Mouse (Mus musculus) CH12F3 (cell line): Measurements from ENCODE around the gene Mndal.
"Not testable (repeated sequence)": the region's sequence is repeated elsewhere in the genome, so short reads cannot be mapped to it uniquely, and the experiment has no call there.

Experiments
- in situ Hi-C: fragments of 300-500 bp; cut with MboI; formaldehyde crosslinking; loops from 2 replicates; pipeline ENCODE4 v1.14.3; 2020; ENCODE audit warnings: low sequenced_read_pairs

The Mndal gene

DNA sequence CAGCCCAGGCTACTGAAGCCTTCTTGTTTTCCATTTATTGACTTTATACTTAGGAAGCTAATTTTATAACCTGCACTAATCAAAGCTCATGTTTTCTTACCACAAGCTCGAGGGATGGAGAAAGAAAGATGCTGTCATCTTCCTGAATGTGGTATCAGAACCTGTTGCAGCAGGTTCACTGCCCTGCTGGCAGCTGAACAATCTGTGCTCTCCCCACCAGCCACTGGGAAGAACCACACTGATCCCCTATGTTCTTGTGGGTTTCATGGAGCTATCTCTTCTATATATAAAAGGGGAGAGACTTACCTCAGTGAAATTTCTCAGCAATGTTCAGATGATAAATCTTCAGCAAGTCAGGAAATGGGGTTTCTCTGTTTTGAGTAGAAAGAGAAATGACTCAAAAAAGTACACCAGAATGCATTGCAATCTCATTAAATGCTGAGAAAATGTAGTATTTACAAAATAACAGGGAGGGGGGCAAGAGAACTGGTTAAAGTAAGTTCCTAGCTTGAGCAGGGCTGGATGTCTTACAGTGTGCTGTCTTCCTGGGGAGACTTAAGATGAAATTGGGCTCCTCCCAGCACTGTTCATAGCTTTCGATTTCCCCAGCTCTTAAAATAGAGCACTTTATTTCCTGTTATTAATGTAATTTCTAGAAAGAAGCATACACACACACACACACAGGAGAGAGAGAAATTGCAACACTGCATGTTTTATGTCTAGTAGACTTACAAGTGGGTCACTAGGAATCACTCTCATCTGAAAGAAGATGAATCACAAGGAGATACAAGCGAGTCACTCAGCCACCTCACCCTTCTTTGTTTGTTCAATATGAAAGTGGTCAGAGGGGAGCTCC lies at the start of gene Mndal, which contains the start of gene Ifi203:
TSS of gene Mndal (minus strand) at position 568 of the 856 bp plus-strand sequence.
TSS of gene Ifi203 (minus strand) at position 749 of the 856 bp plus-strand sequence.
- in situ Hi-C loops = not testable (repeated sequence)

- in situ Hi-C loops = not testable (repeated sequence)
These were observed 40.5 kb upstream of the Mndal start, which contains the start of gene Ifi202b for GRCm38 (mm10) chr1:173982694-173983305. Gene Ifi202b, minus strand, starts transcription at chr1:173982744.

GRCm38 (mm10) chr1:173981038-173981437 lies 38.7 kb upstream of the Mndal start:
- in situ Hi-C loops = not testable (repeated sequence)

- in situ Hi-C loops = no loop called here
These were observed 35.3 kb upstream of the Mndal start for GRCm38 (mm10) chr1:173977622-173978021.

DNA sequence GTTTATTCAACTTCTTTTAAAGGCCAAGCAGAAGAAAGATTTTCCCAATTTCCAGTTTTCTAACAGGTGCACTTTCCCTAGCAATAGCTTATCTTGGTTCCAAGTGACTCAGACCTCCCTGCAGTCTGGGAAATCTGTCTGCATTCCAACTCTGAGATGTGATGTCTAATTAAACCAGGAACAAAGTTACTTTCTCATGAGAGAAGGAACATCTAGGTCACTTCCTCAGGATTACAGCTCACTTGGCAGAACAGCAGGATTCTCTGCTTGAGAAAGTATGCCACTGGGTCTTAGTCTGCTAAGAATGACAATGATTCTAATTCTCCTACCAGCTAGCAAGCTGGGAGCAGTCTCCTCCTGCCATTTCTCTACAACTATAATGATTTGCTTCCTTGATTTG lies 30.8 kb upstream of the Mndal start:
- in situ Hi-C loops = no loop called here

- in situ Hi-C loops = not testable (repeated sequence)
These were observed 19.2 kb upstream of the Mndal start for GRCm38 (mm10) chr1:173961491-173961890.

DNA sequence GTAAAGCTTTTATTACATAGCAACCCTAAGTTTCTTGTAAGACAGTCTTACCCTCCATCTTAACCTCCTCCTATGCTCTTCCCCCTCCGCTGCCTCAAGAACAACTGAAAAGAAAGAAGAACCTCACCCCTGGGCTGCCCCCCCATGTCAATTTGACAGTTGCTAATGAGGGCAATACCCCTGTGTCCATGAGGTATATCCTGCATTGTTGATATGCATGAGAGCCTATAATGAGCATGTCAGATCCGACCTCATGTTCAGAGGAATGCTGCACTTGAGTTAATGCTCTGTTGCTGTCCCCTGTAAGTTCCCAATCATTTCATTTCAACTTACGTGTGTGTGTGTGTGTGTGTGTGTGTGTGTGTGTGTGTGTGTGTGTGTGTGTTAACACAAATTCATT lies 17.7 kb upstream of the Mndal start:
- in situ Hi-C loops = not testable (repeated sequence)

- in situ Hi-C loops = not testable (repeated sequence)
These were observed 13.7 kb upstream of the Mndal start for GRCm38 (mm10) chr1:173955839-173956527.

- in situ Hi-C loops = no loop called here
These were observed 12.9 kb upstream of the Mndal start for GRCm38 (mm10) chr1:173955071-173955796.

DNA sequence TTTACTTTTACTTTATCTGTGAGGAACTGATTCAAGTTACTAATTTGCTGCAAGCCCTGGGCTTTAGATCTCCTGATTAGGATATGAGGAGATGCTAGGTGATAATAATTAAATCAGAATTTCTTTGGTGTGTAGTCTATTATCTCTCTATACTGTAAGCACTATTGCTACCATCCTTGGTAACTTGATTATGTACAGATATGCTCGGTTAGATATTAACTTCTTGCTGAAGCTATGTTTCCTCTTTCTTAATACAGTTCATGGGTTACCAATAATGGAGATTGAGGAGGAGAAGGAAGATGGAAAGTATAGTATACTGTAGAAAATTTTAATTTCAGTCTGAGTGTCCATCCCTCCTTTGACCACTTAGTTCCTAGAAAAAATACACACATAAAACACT lies 11.3 kb upstream of the Mndal start:
- in situ Hi-C loops = no loop called here

DNA sequence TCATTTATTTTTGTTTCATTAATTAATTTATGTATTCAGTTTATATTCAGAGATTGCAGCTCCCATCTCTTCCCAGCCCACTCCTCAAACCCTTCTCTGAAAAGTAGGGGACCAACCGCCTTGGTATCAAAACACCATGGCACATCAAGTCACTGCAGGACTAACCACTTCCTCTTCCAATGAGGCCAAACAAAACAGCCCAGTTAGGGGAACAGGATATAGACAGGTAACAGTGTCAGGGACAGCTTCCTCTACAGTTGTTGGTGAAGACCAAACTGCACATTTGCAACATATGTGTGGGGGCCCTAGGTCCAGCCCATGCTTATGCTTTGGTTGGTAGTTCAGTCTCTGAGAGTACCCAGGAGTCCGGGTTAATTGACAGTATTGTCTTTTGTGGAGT lies 6.8 kb upstream of the Mndal start:
- in situ Hi-C loops = not testable (repeated sequence)

GRCm38 (mm10) chr1:173942780-173943066 lies 432 bp upstream of the Mndal start:
- in situ Hi-C loops = not testable (repeated sequence)

- in situ Hi-C loops = not testable (repeated sequence)
These were observed 769 bp downstream of the Mndal start for GRCm38 (mm10) chr1:173941522-173941921.

DNA sequence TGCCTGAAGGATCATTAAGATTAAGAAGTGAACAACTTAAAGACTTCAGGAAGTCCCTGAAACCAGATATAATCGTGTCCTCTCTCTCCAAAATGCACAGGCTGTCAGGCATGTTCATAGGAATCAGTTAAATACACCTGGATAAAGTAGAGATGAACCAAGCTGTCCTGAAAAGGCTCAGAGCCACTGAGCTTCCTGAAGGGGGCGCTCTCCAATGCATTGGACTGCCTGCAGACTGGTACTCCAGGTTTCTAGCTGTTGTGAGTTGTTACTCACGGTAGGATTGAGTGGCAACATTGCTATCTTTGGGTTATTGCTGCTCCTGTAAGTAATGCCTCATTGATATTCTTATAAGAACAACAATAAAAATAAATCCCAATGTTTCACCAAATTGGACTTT lies 23.0 kb downstream of the Mndal start:
- in situ Hi-C loops = not testable (repeated sequence)

DNA sequence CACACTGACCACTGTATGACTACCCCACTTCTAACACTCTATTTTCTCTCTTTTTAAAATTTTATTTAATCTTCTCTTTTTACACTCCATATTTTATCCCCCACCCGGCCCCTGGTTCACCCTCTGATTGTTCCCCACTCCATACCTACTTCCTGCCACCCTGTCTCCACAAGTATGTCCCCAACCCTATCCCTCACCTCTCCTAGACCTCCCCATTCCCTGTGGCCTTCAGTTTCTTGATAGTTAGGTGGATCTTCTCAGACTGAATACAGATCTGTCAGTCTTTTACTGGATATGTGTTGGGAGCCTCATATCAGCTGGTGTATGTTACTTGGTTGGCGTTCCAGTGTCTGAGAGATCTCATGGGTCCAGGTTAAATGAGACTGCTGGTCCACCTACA lies 27.7 kb downstream of the Mndal start:
- in situ Hi-C loops = no loop called here

DNA sequence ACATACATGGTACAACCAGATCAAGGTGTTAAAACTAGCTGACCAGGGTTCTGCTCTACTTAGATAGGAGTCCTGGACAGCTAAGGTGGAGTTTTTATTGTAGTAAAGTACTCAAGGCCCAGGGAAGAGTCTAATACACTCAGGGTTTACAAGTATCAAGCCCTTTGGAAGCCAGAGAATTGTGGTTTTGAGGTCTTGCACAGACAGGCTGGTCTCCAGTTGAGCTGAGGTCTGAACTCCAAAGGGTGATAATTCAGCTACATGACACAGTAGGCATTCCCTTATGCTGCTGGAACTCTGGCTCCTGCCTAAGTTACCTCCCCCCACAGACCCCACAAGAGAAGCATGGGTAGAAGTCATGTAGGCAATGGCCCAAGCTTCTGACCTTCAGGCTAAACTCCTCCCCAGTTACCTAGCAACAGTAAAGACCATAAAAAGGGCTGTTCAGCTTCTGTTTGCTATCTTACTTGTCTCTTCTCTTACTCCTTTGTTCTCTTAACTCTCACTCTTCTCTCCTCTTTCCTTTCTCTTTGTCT lies 29.0 kb downstream of the Mndal start:
- in situ Hi-C loops = not testable (repeated sequence)

DNA sequence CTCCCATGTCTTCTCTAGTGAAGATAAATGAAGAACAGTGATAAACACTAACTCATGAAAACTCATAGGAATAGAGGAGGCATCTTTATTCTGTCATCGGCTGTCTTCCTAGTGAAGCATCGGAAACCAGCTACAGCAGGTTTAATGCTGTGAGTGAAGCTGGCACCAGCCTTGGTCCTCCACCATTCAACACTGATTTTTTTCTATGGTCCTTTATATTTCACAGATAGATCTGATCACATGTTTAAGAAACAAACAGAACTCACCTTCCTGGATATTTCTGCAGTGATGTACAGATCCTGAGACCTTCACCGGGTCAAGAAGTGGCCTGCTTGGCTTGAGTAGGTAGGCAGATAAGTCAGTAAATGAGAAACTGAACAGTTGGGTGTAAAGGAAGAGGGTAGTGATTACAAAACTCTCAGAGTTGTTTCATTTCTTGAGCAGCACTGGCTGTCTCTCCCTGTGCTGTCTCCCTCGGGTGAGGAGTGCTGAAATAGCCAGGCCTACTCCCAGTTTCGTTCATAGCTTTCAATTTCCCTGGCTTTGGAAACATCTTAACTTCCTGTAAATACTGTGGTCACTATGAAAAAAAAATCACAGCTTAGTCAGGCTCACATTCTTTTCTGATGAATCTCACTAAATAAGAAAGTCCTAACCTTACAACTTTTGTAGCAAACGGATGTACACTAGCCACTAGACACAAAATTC lies 29.6 kb downstream of the Mndal start, which contains the start of gene Ifi211:
TSS of gene Ifi211 (minus strand) at position 499 of the 708 bp plus-strand sequence.
- in situ Hi-C loops = not testable (repeated sequence)

GRCm38 (mm10) chr1:173911808-173912464 lies 30.4 kb downstream of the Mndal start:
- in situ Hi-C loops = no loop called here

DNA sequence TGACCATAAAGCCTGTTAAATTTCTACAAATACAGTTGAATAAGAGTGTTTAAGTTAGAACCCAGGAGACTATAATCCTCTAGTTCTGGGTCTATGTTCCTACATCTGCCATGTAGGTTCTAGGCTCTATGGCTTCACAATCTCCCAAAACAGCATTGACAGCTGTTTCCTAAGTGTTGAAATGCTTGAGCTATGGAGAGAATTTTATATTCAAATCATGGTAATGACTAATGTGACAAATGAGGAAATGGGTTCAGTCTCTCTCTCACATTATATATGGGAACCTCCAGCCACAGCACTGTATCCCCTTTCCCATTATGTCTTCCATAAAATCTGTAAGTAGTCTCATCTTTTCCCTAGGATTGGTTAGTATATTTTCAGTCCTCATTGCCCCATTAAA lies 33.9 kb downstream of the Mndal start:
- in situ Hi-C loops = not testable (repeated sequence)
